Comparison of ENCODE assay signal across 11 mouse cellular contexts in the genomic region with DNA sequence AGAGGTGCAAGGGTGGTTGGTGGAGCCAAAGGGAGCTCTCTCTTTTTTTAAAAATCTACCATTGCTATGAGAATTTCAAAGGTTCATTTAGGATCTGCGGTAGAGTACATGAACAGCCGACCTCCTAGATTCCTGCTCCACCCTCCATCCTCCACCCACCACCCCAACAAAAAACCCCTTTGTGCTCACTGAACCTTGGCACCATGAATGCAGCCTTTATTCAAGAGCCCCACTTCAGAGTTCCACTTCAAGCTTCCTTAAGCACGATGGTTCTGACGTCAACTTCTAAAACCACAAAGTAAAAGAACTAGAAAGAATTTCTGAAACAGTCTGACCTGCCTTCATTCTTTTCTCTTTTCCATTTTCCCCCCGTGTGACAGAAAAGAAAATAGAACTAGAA.
DNase-seq lines count a peak whose midpoint lies in the region; ATAC-seq and TF ChIP-seq lines count a peak whose summit lies in the region.
"Had no signal": no experiment of that assay in that cellular context is flagged by ENCODE, and none has a peak within 500 bp of the region (broad histone marks: within the 10 kb centered on the region; RNA-seq: fewer than 3 reads in every experiment).

No protein-coding gene starts in this region.

- TF ChIP-seq POLR2A in lung, adult 2 months (IDR thresholded peaks at IDR 0.05; ENCODE audit: borderline replicate concordance, extremely low read depth, low read depth, low read length) = no peak

- H3K27ac ChIP-seq in forebrain, embryonic 10.5 days = peak overlapping the region; percentile 65
- H3K27ac ChIP-seq in forebrain, embryonic 15.5 days (replicated peaks) = no peak overlapping the region
- H3K27ac ChIP-seq in stomach, embryonic 14.5 days (ENCODE audit: low read length) = peak overlapping the region; percentile 33; the same call in 1 of the 2 replicates
- H3K27ac ChIP-seq in stomach, postnatal 0 days (replicated peaks) = no peak overlapping the region
- H3K27ac ChIP-seq: neural tube, embryonic 12.5 days had no signal

- peak; percentile 23 for DNase-seq in forebrain, embryonic 10.5 days (ENCODE audit: extremely low spot score, low spot score)
- DNase-seq in stomach, postnatal 0 days (ENCODE audit: low spot score) = no peak
- peak; percentile 16 for DNase-seq in lung, adult 2 months
- DNase-seq in right cerebral cortex, adult 18-20 months = no peak
- no peak for DNase-seq in cerebellum, postnatal 10 days
- no peak for DNase-seq in frontal cortex, postnatal 14 days (ENCODE audit: low spot score in 2 of 2)
- DNase-seq: heart, postnatal 14 days; kidney, adult 18-20 months had no signal

- no peak for TF ChIP-seq CTCF in stomach, postnatal 0 days (IDR thresholded peaks at IDR 0.05; ENCODE audit: low read depth)
- TF ChIP-seq CTCF in lung, adult 2 months (IDR thresholded peaks at IDR 0.05; ENCODE audit: insufficient read depth, low read length) = no peak

- no peaks in the 10 kb centered on the region for H3K27me3 ChIP-seq in forebrain, embryonic 10.5 days (ENCODE audit: poor library complexity, severe bottlenecking)
- H3K27me3 ChIP-seq in forebrain, embryonic 15.5 days = no peaks in the 10 kb centered on the region
- no peaks in the 10 kb centered on the region for H3K27me3 ChIP-seq in stomach, embryonic 14.5 days (ENCODE audit: control insufficient read depth, insufficient read depth, low read length)
- no peaks in the 10 kb centered on the region for H3K27me3 ChIP-seq in stomach, postnatal 0 days (ENCODE audit: control insufficient read depth, insufficient read depth, low read length)
- H3K27me3 ChIP-seq: neural tube, embryonic 12.5 days had no signal

- H3K9me3 ChIP-seq in forebrain, embryonic 10.5 days = no peaks in the 10 kb centered on the region
- no peaks in the 10 kb centered on the region for H3K9me3 ChIP-seq in forebrain, embryonic 15.5 days
- H3K9me3 ChIP-seq in stomach, embryonic 14.5 days (ENCODE audit: control insufficient read depth, low read depth, low read length) = no peaks in the 10 kb centered on the region
- no peaks in the 10 kb centered on the region for H3K9me3 ChIP-seq in stomach, postnatal 0 days (ENCODE audit: control insufficient read depth, low read length)
- H3K9me3 ChIP-seq: neural tube, embryonic 12.5 days had no signal

- H3K4me2 ChIP-seq in forebrain, embryonic 15.5 days (replicated peaks) = no peak overlapping the region
- no peak overlapping the region for H3K4me2 ChIP-seq in stomach, embryonic 14.5 days (replicated peaks; ENCODE audit: low read depth, low read length)
- H3K4me2 ChIP-seq in stomach, postnatal 0 days (replicated peaks; ENCODE audit: low read depth) = no peak overlapping the region
- H3K4me2 ChIP-seq: neural tube, embryonic 12.5 days had no signal

- no peak for TF ChIP-seq EP300 in stomach, postnatal 0 days (optimal IDR thresholded peaks at IDR 0.05)

- peaks cover 11% of the 10 kb centered on the region for H3K4me1 ChIP-seq in forebrain, embryonic 10.5 days
- no peaks in the 10 kb centered on the region for H3K4me1 ChIP-seq in forebrain, embryonic 15.5 days
- no peaks in the 10 kb centered on the region for H3K4me1 ChIP-seq in stomach, embryonic 14.5 days (ENCODE audit: control insufficient read depth, insufficient read depth, low read length)
- no peaks in the 10 kb centered on the region for H3K4me1 ChIP-seq in stomach, postnatal 0 days (replicated peaks; ENCODE audit: control insufficient read depth, insufficient read depth)
- H3K4me1 ChIP-seq in lung, adult 2 months (ENCODE audit: control insufficient read depth, insufficient read depth, low read length) = no peaks in the 10 kb centered on the region; the same call in 1 of the 2 replicates
- H3K4me1 ChIP-seq: neural tube, embryonic 12.5 days had no signal

- no peaks in the 10 kb centered on the region for H3K36me3 ChIP-seq in forebrain, embryonic 10.5 days (replicated peaks)
- H3K36me3 ChIP-seq in forebrain, embryonic 15.5 days = no peaks in the 10 kb centered on the region
- H3K36me3 ChIP-seq in stomach, embryonic 14.5 days (ENCODE audit: control insufficient read depth, insufficient read depth, low read length) = no peaks in the 10 kb centered on the region
- H3K36me3 ChIP-seq in stomach, postnatal 0 days (ENCODE audit: control insufficient read depth, insufficient read depth, low read length) = no peaks in the 10 kb centered on the region
- H3K36me3 ChIP-seq: neural tube, embryonic 12.5 days had no signal

- ATAC-seq in forebrain, embryonic 15.5 days (replicated peaks) = no peak
- peak; percentile 58; the same call in 1 of the 2 replicates for ATAC-seq in stomach, embryonic 14.5 days (ENCODE audit: insufficient number of reproducible peaks, insufficient read depth, low FRiP score, low read depth)
- no peak for ATAC-seq in stomach, postnatal 0 days (ENCODE audit: low FRiP score, low TSS enrichment)

- WGBS in forebrain, embryonic 10.5 days = 19% methylated on average over 5 of the region's 5 CpGs
- WGBS in forebrain, embryonic 15.5 days = 6% methylated on average over 5 of the region's 5 CpGs
- 63% methylated on average over 5 of the region's 5 CpGs for WGBS in stomach, embryonic 14.5 days
- whole genome bisulfite sequencing in stomach, postnatal 0 days = 71% methylated on average over 5 of the region's 5 CpGs
- 66% methylated on average over 5 of the region's 5 CpGs for WGBS in lung, adult 2 months

- H3K4me3 ChIP-seq in forebrain, embryonic 10.5 days = no peak overlapping the region
- no peak overlapping the region for H3K4me3 ChIP-seq in forebrain, embryonic 15.5 days
- H3K4me3 ChIP-seq in stomach, embryonic 14.5 days (ENCODE audit: low read depth, low read length) = no peak overlapping the region
- no peak overlapping the region for H3K4me3 ChIP-seq in stomach, postnatal 0 days (ENCODE audit: low read depth, low read length)
- H3K4me3 ChIP-seq in lung, adult 2 months (replicated peaks; ENCODE audit: extremely low read depth, low read depth, low read length) = no peak overlapping the region
- H3K4me3 ChIP-seq: neural tube, embryonic 12.5 days had no signal

- no peak overlapping the region for H3K9ac ChIP-seq in forebrain, embryonic 15.5 days (replicated peaks)
- H3K9ac ChIP-seq in stomach, embryonic 14.5 days (replicated peaks; ENCODE audit: low read depth, low read length) = no peak overlapping the region
- no peak overlapping the region for H3K9ac ChIP-seq in stomach, postnatal 0 days (ENCODE audit: low read length)
- H3K9ac ChIP-seq: neural tube, embryonic 12.5 days had no signal

Comparison
In these comparisons a context has a peak if more than half of its experiments do, and no peak if none do; other contexts are left out.
1. H3K27ac ChIP-seq: peak in forebrain, embryonic 10.5 days (single experiment) and stomach, embryonic 14.5 days (single experiment); none in forebrain, embryonic 15.5 days (single experiment) and stomach, postnatal 0 days (single experiment).
2. DNase-seq: peak in forebrain, embryonic 10.5 days (single experiment) and lung, adult 2 months (single experiment); none in stomach, postnatal 0 days (single experiment), right cerebral cortex, adult 18-20 months (single experiment), cerebellum, postnatal 10 days (0 of 2) and frontal cortex, postnatal 14 days (0 of 2).